Mouse (Mus musculus): ENCODE results near the gene Ccin. TPM values are rescaled to one million over a fixed set of nuclear protein-coding genes. Genes with fewer than 3 reads are reported as not detected.

Gene Ccin
- total and polyA plus RNA-seq, 3 experiments, result 0.16 TPM; not detected in 2

DNA sequence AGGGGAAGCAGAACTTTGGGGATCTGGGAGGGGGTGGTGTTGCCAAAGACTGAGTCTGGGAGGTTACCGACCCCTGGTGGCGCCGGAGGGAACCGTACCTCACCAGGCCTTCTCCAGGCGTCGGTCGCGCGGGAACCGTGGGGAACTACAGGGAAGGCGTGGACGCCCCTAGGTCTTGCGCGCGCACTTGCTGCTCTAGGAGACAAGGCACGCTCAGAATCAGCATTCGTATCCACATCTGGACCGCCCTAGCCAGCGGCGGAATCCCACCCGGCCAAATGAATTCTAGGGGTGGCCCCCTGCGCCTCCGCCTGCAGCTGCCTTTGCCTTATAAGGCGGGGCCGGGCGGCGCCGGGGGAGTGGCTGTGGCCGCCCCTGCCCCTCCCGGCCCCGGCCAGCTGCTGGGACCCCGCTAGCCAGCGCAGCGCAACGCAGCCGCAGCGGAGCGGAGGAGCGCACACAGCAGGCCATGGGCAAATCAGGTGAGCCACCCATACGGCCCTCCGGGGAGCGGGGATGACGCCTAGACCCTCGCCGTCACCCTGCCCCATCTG is 25.9 kb upstream of the Ccin start, which contains the start of gene Glipr2:
Gene Glipr2 (plus strand): TSS at position 110 of the 554 bp plus-strand sequence.
- H3K4me3 ChIP-seq, result peak within 1 kb of the TSS; percentile 60
- peak within 1 kb of the TSS; percentile 51 for H3K27ac ChIP-seq
- peak; percentile 86 for DNase-seq
- H3K9ac ChIP-seq (ENCODE audit: low read depth, low read length), result peak within 1 kb of the TSS; percentile 54
- WGBS, result under 1% methylated on average over 45 of the region's 45 CpGs
- peaks cover 1% of the 10 kb centered on the region; the same call in 1 of the 2 replicates for H3K4me1 ChIP-seq (ENCODE audit: control insufficient read depth, insufficient read depth, low read length)
- no peaks in the 10 kb centered on the region for H3K27me3 ChIP-seq (ENCODE audit: control insufficient read depth, insufficient read depth, low read length)
- TF ChIP-seq POLR2A (IDR thresholded peaks at IDR 0.05; ENCODE audit: insufficient read depth, low read depth, low read length) (peak; percentile 37; the same call in 1 of the 2 replicates), EP300 (IDR thresholded peaks at IDR 0.05; ENCODE audit: insufficient read depth, low read depth, low read length) (no peak), CTCF (IDR thresholded peaks at IDR 0.05) (peak; percentile 88)
- no peaks in the 10 kb centered on the region for H3K36me3 ChIP-seq (ENCODE audit: control insufficient read depth, insufficient read depth, low read length)
- intact Hi-C loops (cut with DNase I), result no loop called here
- H3K79me2 ChIP-seq (replicated peaks; ENCODE audit: control insufficient read depth, insufficient read depth, low read length), result no peaks in the 10 kb centered on the region

DNA sequence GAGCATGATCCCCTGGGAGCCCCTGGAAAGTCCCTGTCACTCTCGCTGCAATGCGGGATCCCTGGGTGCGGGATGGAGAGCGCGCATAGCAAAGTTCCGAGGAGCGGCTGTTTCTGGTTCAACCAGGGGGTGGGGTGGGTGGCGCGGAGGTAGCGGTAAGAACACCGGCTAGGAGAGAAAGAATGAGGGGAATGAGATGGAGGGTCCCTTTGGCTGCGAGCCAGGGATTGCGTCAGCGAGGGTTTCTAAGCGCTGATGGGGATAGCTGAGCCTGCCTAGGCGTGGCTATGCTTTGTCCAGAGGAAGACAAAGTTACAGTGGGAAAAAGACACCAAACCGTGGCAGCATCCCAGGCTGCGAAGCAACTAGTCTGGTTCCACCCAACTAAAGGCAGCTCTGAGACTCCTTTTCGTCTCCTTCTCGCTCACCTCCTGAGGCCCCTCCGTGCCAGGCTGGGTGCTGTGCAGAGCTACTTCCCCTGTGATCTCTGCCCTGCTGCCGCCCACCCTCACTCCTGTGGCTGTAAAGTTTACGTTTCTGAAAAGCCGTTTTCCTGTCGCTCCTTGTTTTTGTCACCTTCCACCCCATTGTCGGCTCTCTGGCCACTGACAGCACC is 25.3 kb upstream of the Ccin start:
- peak overlapping the region; percentile 60 for H3K4me3 ChIP-seq
- H3K27ac ChIP-seq, result peak overlapping the region; percentile 51
- peak overlapping the region; percentile 54 for H3K9ac ChIP-seq (ENCODE audit: low read depth, low read length)
- H3K36me3 ChIP-seq (ENCODE audit: control insufficient read depth, insufficient read depth, low read length), result no peaks in the 10 kb centered on the region
- WGBS, result under 1% methylated on average over 26 of the region's 26 CpGs
- peaks cover 1% of the 10 kb centered on the region; the same call in 1 of the 2 replicates for H3K4me1 ChIP-seq (ENCODE audit: control insufficient read depth, insufficient read depth, low read length)
- peak; percentile 64 to 73 for DNase-seq
- H3K27me3 ChIP-seq (ENCODE audit: control insufficient read depth, insufficient read depth, low read length), result no peaks in the 10 kb centered on the region
- intact Hi-C loops (cut with DNase I), result no loop called here
- no peaks in the 10 kb centered on the region for H3K79me2 ChIP-seq (replicated peaks; ENCODE audit: control insufficient read depth, insufficient read depth, low read length)
- TF ChIP-seq POLR2A (IDR thresholded peaks at IDR 0.05; ENCODE audit: insufficient read depth, low read depth, low read length) (no peak), CTCF (IDR thresholded peaks at IDR 0.05) (no peak), EP300 (IDR thresholded peaks at IDR 0.05; ENCODE audit: insufficient read depth, low read depth, low read length) (no peak)

GRCm38 (mm10) chr4:43959523-43960179 is 23.6 kb upstream of the Ccin start:
- H3K79me2 ChIP-seq (replicated peaks; ENCODE audit: control insufficient read depth, insufficient read depth, low read length), result no peaks in the 10 kb centered on the region
- H3K36me3 ChIP-seq (ENCODE audit: control insufficient read depth, insufficient read depth, low read length), result no peaks in the 10 kb centered on the region
- no peak for DNase-seq
- H3K4me3 ChIP-seq, result no peak overlapping the region
- H3K27ac ChIP-seq, result no peak overlapping the region
- 34% methylated on average over 9 of the region's 9 CpGs for WGBS
- no peak overlapping the region for H3K9ac ChIP-seq (ENCODE audit: low read depth, low read length)
- H3K27me3 ChIP-seq (ENCODE audit: control insufficient read depth, insufficient read depth, low read length), result no peaks in the 10 kb centered on the region
- intact Hi-C loops (cut with DNase I), result loop anchor here (5.0 kb wide), 1 partner anchor 32 kb away; no protein-coding TSS in a partner anchor
- peaks cover 5% of the 10 kb centered on the region for H3K4me1 ChIP-seq (ENCODE audit: control insufficient read depth, insufficient read depth, low read length)
- no peak for TF ChIP-seq CTCF (IDR thresholded peaks at IDR 0.05)
- no peak for TF ChIP-seq POLR2A (IDR thresholded peaks at IDR 0.05; ENCODE audit: insufficient read depth, low read depth, low read length)
- TF ChIP-seq EP300 (IDR thresholded peaks at IDR 0.05; ENCODE audit: insufficient read depth, low read depth, low read length), result no peak

- DNase-seq, result no peak
- Histone ChIP-seq H3K27ac (no peak overlapping the region), H3K36me3 (ENCODE audit: control insufficient read depth, insufficient read depth, low read length) (no peaks in the 10 kb centered on the region), H3K79me2 (replicated peaks; ENCODE audit: control insufficient read depth, insufficient read depth, low read length) (no peaks in the 10 kb centered on the region), H3K4me1 (ENCODE audit: control insufficient read depth, insufficient read depth, low read length) (peaks cover 7% of the 10 kb centered on the region), H3K9ac (ENCODE audit: low read depth, low read length) (no peak overlapping the region), H3K27me3 (ENCODE audit: control insufficient read depth, insufficient read depth, low read length) (no peaks in the 10 kb centered on the region), H3K4me3 (no peak overlapping the region)
- 59% methylated on average over 6 of the region's 6 CpGs for WGBS
- intact Hi-C loops (cut with DNase I), result loop anchor here (5.0 kb wide), 1 partner anchor 33 kb away; no protein-coding TSS in a partner anchor
- TF ChIP-seq POLR2A (IDR thresholded peaks at IDR 0.05; ENCODE audit: insufficient read depth, low read depth, low read length), result no peak
- TF ChIP-seq CTCF (IDR thresholded peaks at IDR 0.05), result no peak
- TF ChIP-seq EP300 (IDR thresholded peaks at IDR 0.05; ENCODE audit: insufficient read depth, low read depth, low read length), result no peak
Observed at GRCm38 (mm10) chr4:43960207-43960606, 23.1 kb upstream of the Ccin start.

GRCm38 (mm10) chr4:43964326-43964833 is 18.9 kb upstream of the Ccin start:
- H3K27me3 ChIP-seq (ENCODE audit: control insufficient read depth, insufficient read depth, low read length), result no peaks in the 10 kb centered on the region
- WGBS, result 39% methylated on average over 2 of the region's 2 CpGs
- H3K9ac ChIP-seq (ENCODE audit: low read depth, low read length), result no peak overlapping the region
- peak overlapping the region; percentile 34 for H3K27ac ChIP-seq
- intact Hi-C loops (cut with DNase I), result loop anchor here (5.0 kb wide), 1 partner anchor 37 kb away; no protein-coding TSS in a partner anchor
- no peaks in the 10 kb centered on the region for H3K79me2 ChIP-seq (replicated peaks; ENCODE audit: control insufficient read depth, insufficient read depth, low read length)
- H3K4me3 ChIP-seq, result no peak overlapping the region
- DNase-seq, result peak in 1 of 2 experiments; percentile 46
- H3K4me1 ChIP-seq (ENCODE audit: control insufficient read depth, insufficient read depth, low read length), result peaks cover 7% of the 10 kb centered on the region
- TF ChIP-seq EP300 (IDR thresholded peaks at IDR 0.05; ENCODE audit: insufficient read depth, low read depth, low read length) (no peak), POLR2A (IDR thresholded peaks at IDR 0.05; ENCODE audit: insufficient read depth, low read depth, low read length) (no peak), CTCF (IDR thresholded peaks at IDR 0.05) (no peak)
- H3K36me3 ChIP-seq (ENCODE audit: control insufficient read depth, insufficient read depth, low read length), result no peaks in the 10 kb centered on the region

Measured in heart, adult 2 months (tissue).